Mouse (Mus musculus): Measurements from ENCODE around the gene Hapln4. TPM values are rescaled to one million over a fixed set of nuclear protein-coding genes. Genes with fewer than 3 reads are reported as not detected.
"Not testable (repeated sequence)": the region's sequence is repeated elsewhere in the genome, so short reads cannot be mapped to it uniquely, and the experiment has no call there.

The Hapln4 gene
- 0.05 and 0.51 TPM in 2 replicates for polyA plus RNA-seq (2015; fragmentation: Nextera tagmentation; extraction: Ambion mirVana)

GRCm38 (mm10) chr8:70083285-70083684, at the start of gene Hapln4:
Gene Hapln4, plus strand, starts transcription at chr8:70083457.
- no peak for DNase-seq

DNA sequence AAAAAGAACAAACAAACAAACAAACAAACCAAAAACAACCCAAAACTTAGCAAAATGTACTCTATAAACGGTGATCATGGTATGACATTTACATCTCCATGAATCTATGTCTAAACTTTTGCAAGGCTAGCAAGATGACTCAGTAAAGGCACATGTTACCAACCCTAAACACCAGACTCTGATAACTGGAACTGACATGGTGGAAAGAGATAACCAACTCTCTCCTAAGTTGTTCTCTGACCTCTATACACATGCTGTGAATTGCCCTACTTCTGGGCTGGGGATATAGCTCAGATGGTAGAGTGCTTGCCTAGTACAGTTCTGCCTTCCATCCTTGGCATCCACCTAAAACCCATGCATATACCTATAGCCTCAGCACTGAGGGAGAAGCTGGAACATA, 45.3 kb upstream of the Hapln4 start:
- no peaks in the 10 kb centered on the region for H3K27me3 ChIP-seq
- H3K4me2 ChIP-seq = peak overlapping the region; percentile 48
- H3K9ac ChIP-seq = peak overlapping the region; percentile 42
- H3K36me3 ChIP-seq = peaks cover 21% of the 10 kb centered on the region
- WGBS (ENCODE audit: insufficient replicate concordance) = 51% methylated on average over 1 of the region's 1 CpGs
- DNase-seq (no peak), ATAC-seq (ENCODE audit: low read depth) (peak; percentile 72)
- no peak overlapping the region for H3K4me3 ChIP-seq (replicated peaks)
- H3K9me3 ChIP-seq (replicated peaks) = no peaks in the 10 kb centered on the region
- H3K4me1 ChIP-seq (replicated peaks) = peaks cover 62% of the 10 kb centered on the region
- peak overlapping the region; percentile 91 for H3K27ac ChIP-seq

More at GRCm38 (mm10) chr8:70083285-70083684, at the start of gene Hapln4:
- Histone ChIP-seq H3K9ac (no peak within 1 kb of the TSS), H3K4me2 (peak within 1 kb of the TSS; percentile 62), H3K4me3 (replicated peaks) (peak within 1 kb of the TSS; percentile 39), H3K9me3 (replicated peaks) (no peaks in the 10 kb centered on the region), H3K27ac (no peak within 1 kb of the TSS), H3K4me1 (replicated peaks) (peaks cover 25% of the 10 kb centered on the region), H3K27me3 (peaks cover 74% of the 10 kb centered on the region), H3K36me3 (no peaks in the 10 kb centered on the region)
- 2% methylated on average over 26 of the region's 26 CpGs for WGBS (ENCODE audit: insufficient replicate concordance)
- no peak for ATAC-seq (ENCODE audit: low read depth)

GRCm38 (mm10) chr8:70041885-70042546, 41.2 kb upstream of the Hapln4 start:
- Histone ChIP-seq H3K9me3 (replicated peaks) (no peaks in the 10 kb centered on the region), H3K9ac (peak overlapping the region; percentile 95), H3K36me3 (peaks cover 6% of the 10 kb centered on the region; the same call in 1 of the 2 replicates), H3K27me3 (no peaks in the 10 kb centered on the region), H3K4me3 (replicated peaks) (peak overlapping the region; percentile 87), H3K27ac (peak overlapping the region; percentile 88), H3K4me2 (peak overlapping the region; percentile 89), H3K4me1 (replicated peaks) (peaks cover 66% of the 10 kb centered on the region)
- ATAC-seq (ENCODE audit: low read depth) (peak; percentile 32; the same call in 1 of the 2 replicates), DNase-seq (peak; percentile 50)
- under 1% methylated on average over 47 of the region's 47 CpGs for WGBS (ENCODE audit: insufficient replicate concordance)

DNA sequence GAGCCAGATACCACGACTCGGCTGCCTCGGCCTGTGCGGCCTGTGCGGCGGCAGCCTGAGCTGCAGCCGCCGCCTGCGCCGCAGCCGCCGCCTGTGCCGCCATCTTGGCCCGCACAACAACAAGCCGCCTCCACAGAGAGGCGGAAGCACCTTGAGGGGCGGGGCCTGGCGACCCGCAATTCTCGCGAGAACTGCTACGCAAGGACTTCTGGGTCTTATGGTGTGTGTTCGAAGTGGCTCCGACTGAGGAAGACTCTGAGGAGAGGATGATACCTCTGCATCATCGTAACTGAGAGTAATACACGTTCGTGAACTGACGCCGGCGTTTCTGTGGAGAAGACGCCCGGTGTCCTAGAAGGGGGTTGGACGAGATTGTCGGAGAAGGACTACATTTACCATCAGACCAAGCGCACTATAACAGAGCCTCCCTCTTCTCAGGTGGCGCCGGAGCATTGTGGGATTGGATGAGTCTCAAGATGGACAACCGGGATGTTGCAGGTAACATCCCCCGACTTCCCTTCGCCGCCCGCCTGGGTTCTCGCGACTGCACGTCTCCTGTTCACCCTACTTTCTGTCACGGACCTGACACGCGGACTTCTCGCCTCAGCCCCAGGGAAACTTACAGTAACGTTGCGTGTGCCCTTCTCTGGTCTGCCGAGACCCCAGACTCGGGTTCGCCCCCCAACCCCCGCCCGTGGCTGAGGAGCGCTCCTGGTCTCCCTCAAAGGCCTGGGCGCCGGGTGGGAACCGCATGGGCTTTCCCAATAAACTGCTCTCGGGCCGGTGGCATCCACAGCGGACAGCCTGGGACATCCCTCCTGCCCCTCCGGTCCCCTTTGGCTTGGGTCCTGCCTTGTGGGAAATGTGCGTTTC, 40.4 kb upstream of the Hapln4 start, which contains the start of the genes Mau2 and Sugp1:
TSS of gene Mau2 (minus strand) at position 152 of the 873 bp plus-strand sequence.
TSS of gene Sugp1 (plus strand) at position 231 of the 873 bp plus-strand sequence.
- H3K9ac ChIP-seq = peak within 1 kb of the TSS; percentile 95
- H3K36me3 ChIP-seq = peaks cover 3% of the 10 kb centered on the region; the same call in 1 of the 2 replicates
- H3K4me2 ChIP-seq = peak within 1 kb of the TSS; percentile 94
- WGBS (ENCODE audit: insufficient replicate concordance) = under 1% methylated on average over 65 of the region's 65 CpGs
- peak within 1 kb of the TSS; percentile 88 for H3K27ac ChIP-seq
- H3K4me3 ChIP-seq (replicated peaks) = peak within 1 kb of the TSS; percentile 87
- peaks cover 58% of the 10 kb centered on the region for H3K4me1 ChIP-seq (replicated peaks)
- peak; percentile 96 for DNase-seq
- no peaks in the 10 kb centered on the region for H3K27me3 ChIP-seq
- no peaks in the 10 kb centered on the region for H3K9me3 ChIP-seq (replicated peaks)
- ATAC-seq (ENCODE audit: low read depth) = peak; percentile 90

- ATAC-seq (ENCODE audit: low read depth) (no peak), DNase-seq (no peak)
- peaks cover 46% of the 10 kb centered on the region for H3K4me1 ChIP-seq (replicated peaks)
- H3K9ac ChIP-seq = peak overlapping the region; percentile 95
- WGBS (ENCODE audit: insufficient replicate concordance) = 75% methylated on average over 5 of the region's 5 CpGs
- no peaks in the 10 kb centered on the region for H3K27me3 ChIP-seq
- H3K4me3 ChIP-seq (replicated peaks) = peak overlapping the region; percentile 87
- no peak overlapping the region for H3K27ac ChIP-seq
- no peaks in the 10 kb centered on the region for H3K9me3 ChIP-seq (replicated peaks)
- peak overlapping the region; percentile 94 for H3K4me2 ChIP-seq
- peaks cover 14% of the 10 kb centered on the region for H3K36me3 ChIP-seq
These were observed 39.3 kb upstream of the Hapln4 start for GRCm38 (mm10) chr8:70043996-70044395.

GRCm38 (mm10) chr8:70049662-70050061, 33.6 kb upstream of the Hapln4 start:
- H3K9me3 ChIP-seq (replicated peaks) = no peaks in the 10 kb centered on the region
- no peak for ATAC-seq (ENCODE audit: low read depth)
- H3K9ac ChIP-seq = no peak overlapping the region
- H3K36me3 ChIP-seq = peaks cover 63% of the 10 kb centered on the region
- DNase-seq = no peak
- peaks cover 2% of the 10 kb centered on the region for H3K4me1 ChIP-seq (replicated peaks)
- no peak overlapping the region for H3K27ac ChIP-seq
- no peak overlapping the region for H3K4me2 ChIP-seq
- no peaks in the 10 kb centered on the region for H3K27me3 ChIP-seq
- H3K4me3 ChIP-seq (replicated peaks) = no peak overlapping the region

- H3K27me3 ChIP-seq; H3K9me3 ChIP-seq (replicated peaks); H3K4me2 ChIP-seq; ATAC-seq (ENCODE audit: low read depth); H3K4me1 ChIP-seq (replicated peaks); DNase-seq; H3K27ac ChIP-seq; H3K9ac ChIP-seq; H3K4me3 ChIP-seq (replicated peaks): not testable (repeated sequence)
- H3K36me3 ChIP-seq = peaks cover 70% of the 10 kb centered on the region
- WGBS (ENCODE audit: insufficient replicate concordance) = 80% methylated on average over 5 of the region's 5 CpGs
These were observed 32.8 kb upstream of the Hapln4 start for GRCm38 (mm10) chr8:70050434-70050833.

DNA sequence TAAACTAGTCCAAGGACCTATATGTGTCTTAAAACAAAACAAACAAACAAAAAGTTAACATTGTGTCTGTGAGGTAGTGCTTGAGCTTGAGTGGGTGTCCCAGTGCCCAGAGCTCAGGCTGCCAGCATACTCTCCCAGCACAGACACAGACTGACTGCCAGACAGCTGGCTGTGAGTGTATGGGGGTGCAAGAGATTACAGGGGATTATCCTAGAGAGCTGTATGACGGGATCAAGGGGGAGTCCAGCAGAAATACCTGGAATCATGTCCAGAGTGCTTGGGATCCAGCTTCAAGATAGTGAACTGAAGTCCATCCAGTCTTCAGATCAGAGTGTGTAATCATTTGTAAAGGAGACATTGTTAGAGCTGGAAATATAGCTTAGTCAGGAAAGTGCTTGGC, 25.5 kb upstream of the Hapln4 start:
- no peak for ATAC-seq (ENCODE audit: low read depth)

DNA sequence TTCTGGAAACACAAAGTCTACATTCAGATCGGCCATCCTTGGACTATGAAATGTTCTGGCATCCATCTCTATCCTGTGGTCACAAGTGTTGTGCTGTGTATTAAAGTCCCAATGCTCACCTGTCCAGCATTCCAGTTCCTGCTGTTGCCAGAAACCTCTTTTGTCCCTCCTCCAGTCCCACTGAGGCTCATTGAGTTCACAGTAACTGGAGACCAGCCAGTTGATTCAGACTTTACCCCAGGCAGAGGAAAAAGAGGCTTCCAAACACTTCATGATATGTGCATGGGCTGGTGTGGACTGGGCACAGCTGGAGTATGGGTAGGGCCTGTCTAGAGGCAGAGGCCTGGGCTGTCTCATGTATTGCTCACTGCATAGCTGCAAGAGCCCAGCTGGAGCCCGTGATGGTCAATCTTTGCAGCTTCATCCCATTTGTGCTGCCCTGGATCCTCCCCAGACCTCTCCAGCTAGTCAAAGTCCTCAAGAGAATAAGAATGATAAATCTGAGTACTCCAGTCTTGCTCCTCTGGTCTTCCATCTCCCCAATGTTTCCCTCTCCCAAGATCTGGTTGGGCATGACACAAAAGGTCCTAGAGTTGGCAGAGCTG, 11.3 kb upstream of the Hapln4 start:
- WGBS (ENCODE audit: insufficient replicate concordance) = 63% methylated on average over 2 of the region's 2 CpGs
- Histone ChIP-seq H3K4me2 (peak overlapping the region; percentile 68), H3K27me3 (no peaks in the 10 kb centered on the region; the same call in 1 of the 2 replicates), H3K4me1 (replicated peaks) (peaks cover 20% of the 10 kb centered on the region), H3K9ac (no peak overlapping the region), H3K27ac (no peak overlapping the region), H3K9me3 (replicated peaks) (no peaks in the 10 kb centered on the region), H3K36me3 (peaks cover 45% of the 10 kb centered on the region), H3K4me3 (replicated peaks) (no peak overlapping the region)
- ATAC-seq (ENCODE audit: low read depth) (no peak), DNase-seq (no peak)

More for the DNA sequence above, 25.5 kb upstream of the Hapln4 start:
- Histone ChIP-seq H3K27me3 (no peaks in the 10 kb centered on the region), H3K36me3 (peaks cover 93% of the 10 kb centered on the region), H3K9me3 (replicated peaks) (no peaks in the 10 kb centered on the region), H3K9ac (no peak overlapping the region), H3K4me1 (replicated peaks) (no peaks in the 10 kb centered on the region), H3K27ac (no peak overlapping the region), H3K4me3 (replicated peaks) (no peak overlapping the region), H3K4me2 (no peak overlapping the region)
- 75% methylated on average over 1 of the region's 1 CpGs for WGBS (ENCODE audit: insufficient replicate concordance)
- no peak for DNase-seq

GRCm38 (mm10) chr8:70072441-70073069, 10.7 kb upstream of the Hapln4 start, which contains the start of gene Tm6sf2:
Gene Tm6sf2, plus strand, starts transcription at chr8:70072924.
- Histone ChIP-seq H3K9ac (peak within 1 kb of the TSS; percentile 47), H3K4me2 (peak within 1 kb of the TSS; percentile 68), H3K27ac (no peak within 1 kb of the TSS), H3K4me3 (replicated peaks) (peak within 1 kb of the TSS; percentile 38), H3K27me3 (no peaks in the 10 kb centered on the region; the same call in 1 of the 2 replicates), H3K36me3 (peaks cover 39% of the 10 kb centered on the region), H3K4me1 (replicated peaks) (peaks cover 20% of the 10 kb centered on the region), H3K9me3 (replicated peaks) (no peaks in the 10 kb centered on the region)
- 13% methylated on average over 14 of the region's 27 CpGs for whole genome bisulfite sequencing (ENCODE audit: insufficient replicate concordance)
- peak; percentile 78 for ATAC-seq (ENCODE audit: low read depth)
- no peak for DNase-seq
